Mouse (Mus musculus) forebrain, postnatal 0 days (tissue): Measurements from ENCODE around the gene Rab5if. TPM values are rescaled to one million over a fixed set of nuclear protein-coding genes. Genes with fewer than 3 reads are reported as not detected.
A peak's percentile ranks its signal among the peaks of the same experiment; 100 is the strongest.
"Not testable (repeated sequence)": the region's sequence is repeated elsewhere in the genome, so short reads cannot be mapped to it uniquely, and the experiment has no call there.

Source experiments
- ATAC-seq: fragments of 200-750 bp; cut with Nextera tagmentation; 2 replicates; pipeline ENCODE4 v1.8.0; 2017; ENCODE audit warnings: mild to moderate bottlenecking, moderate library complexity
- DNase-seq: peaks from one replicate; pipeline ENCODE4 v3.0.0-alpha.2; 2015
- H3K27ac ChIP-seq: fragments of 300-500 bp; sonication (generic); 2 replicates; pipeline ENCODE4 v1.5.1; 2014; ENCODE audit warnings: low read depth, mild to moderate bottlenecking, antibody characterized with exemption, low read length, moderate library complexity, mixed read lengths
- H3K27me3 ChIP-seq: fragments of 300-500 bp; sonication (generic); 2 replicates; pipeline ENCODE4 v1.6.1; 2014; ENCODE audit warnings: mild to moderate bottlenecking, low read length, mixed read lengths; ENCODE audit not compliant: insufficient read depth
- H3K36me3 ChIP-seq: fragments of 300-500 bp; sonication (generic); 2 replicates; pipeline ENCODE4 v1.6.1; 2014; ENCODE audit warnings: mild to moderate bottlenecking, moderate library complexity; ENCODE audit not compliant: insufficient read depth
- H3K4me1 ChIP-seq: fragments of 300-500 bp; sonication (generic); 2 replicates; pipeline ENCODE4 v1.6.1; 2014; ENCODE audit warnings: antibody characterized with exemption; ENCODE audit not compliant: insufficient read depth
- H3K4me2 ChIP-seq: fragments of 300-500 bp; sonication (generic); 2 replicates; pipeline ENCODE4 v1.6.1; 2014; ENCODE audit warnings: low read depth, mild to moderate bottlenecking, moderate library complexity
- H3K4me3 ChIP-seq: fragments of 300-500 bp; sonication (generic); 2 replicates; pipeline ENCODE4 v1.5.1; 2014; ENCODE audit warnings: low read depth, low read length, mixed read lengths
- H3K9ac ChIP-seq: fragments of 300-500 bp; sonication (generic); 2 replicates; pipeline ENCODE4 v1.6.1; 2014; ENCODE audit warnings: mild to moderate bottlenecking
- H3K9me3 ChIP-seq: fragments of 300-500 bp; sonication (generic); 2 replicates; pipeline ENCODE4 v1.6.1; 2016; ENCODE audit warnings: low read length
- CTCF ChIP-seq: sonication (generic); IDR thresholded peaks from 2 replicates; pipeline ENCODE4 v1.5.1; 2016; ENCODE audit warnings: antibody characterized with exemption, control low read depth, low read depth
- WGBS: fragments of 180-500 bp; shearing (Covaris S2); extraction: QIAGEN DNeasy Blood & Tissue Kit; methylation state at CpG from one replicate; pipeline ENCODE4 v1.1.7; 2014; 5-methylcytosine and 5-hydroxymethylcytosine counted together
- polyA plus RNA-seq: library from polyadenylated mRNA; unstranded; fragments of >200 nt; fragmentation: Nextera tagmentation; extraction: Ambion mirVana; gene quantifications from 2 replicates; pipeline ENCODE4 v1.2.1, GENCODE M21; 2015
- total RNA-seq: library from RNA; depleted of rRNA; stranded (reverse); fragments of >200 nt; gene quantifications from 2 replicates; pipeline ENCODE4 v1.2.3, GENCODE M21; 2014

Gene Rab5if
- total and polyA plus RNA-seq, 2 experiments from 2014 or later = 123 to 154 TPM

DNA sequence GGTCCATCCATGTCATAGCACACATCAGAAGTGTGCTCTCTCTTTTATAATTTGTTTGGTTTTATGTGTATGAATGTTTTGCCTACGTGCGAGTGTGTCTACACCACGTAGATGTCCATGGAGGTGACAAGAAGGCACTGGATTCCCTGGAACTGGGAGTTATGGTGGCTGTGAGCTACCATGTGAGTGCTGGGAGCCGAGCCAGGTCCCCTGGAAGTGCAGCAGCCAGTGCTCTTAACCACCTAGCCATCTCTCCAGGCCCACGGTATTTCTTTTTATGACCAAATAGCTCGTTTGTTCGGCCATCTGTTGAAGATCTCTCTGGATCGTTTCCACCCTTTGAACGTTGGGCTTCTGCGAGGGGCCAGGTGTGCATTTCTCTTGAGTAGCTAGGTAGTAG, 19.6 kb upstream of the Rab5if start:
- Histone ChIP-seq H3K4me3 (no peak overlapping the region), H3K9me3 (no peaks in the 10 kb centered on the region), H3K36me3 (no peaks in the 10 kb centered on the region), H3K27me3 (no peaks in the 10 kb centered on the region), H3K27ac (no peak overlapping the region), H3K4me2 (no peak overlapping the region), H3K4me1 (no peaks in the 10 kb centered on the region), H3K9ac (no peak overlapping the region)
- DNase-seq = no peak
- WGBS = 48% methylated on average over 10 of the region's 10 CpGs
- no peak for TF ChIP-seq CTCF
- ATAC-seq = no peak

DNA sequence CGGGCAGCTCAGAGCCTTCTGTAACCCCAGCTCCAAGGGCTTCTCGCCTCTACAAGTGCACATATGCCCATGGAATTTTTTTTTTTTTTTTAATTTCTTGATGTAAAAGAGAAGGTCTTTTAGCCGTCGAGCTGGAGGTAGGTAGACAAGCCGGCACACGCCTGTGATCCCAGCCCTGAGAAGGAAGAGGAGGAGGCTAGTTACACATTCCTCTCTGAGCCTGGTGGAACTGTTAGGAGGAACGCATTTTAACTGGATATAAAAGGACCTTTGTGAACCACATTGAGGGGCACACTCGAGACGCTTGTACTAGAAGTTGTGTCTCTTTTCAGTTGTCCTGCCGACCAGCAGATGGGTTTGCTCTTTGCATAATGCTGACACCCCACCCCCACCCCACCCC, 18.2 kb upstream of the Rab5if start:
- no peak for TF ChIP-seq CTCF
- Histone ChIP-seq H3K4me1 (no peaks in the 10 kb centered on the region), H3K9ac (no peak overlapping the region), H3K36me3 (no peaks in the 10 kb centered on the region), H3K4me3 (no peak overlapping the region), H3K9me3 (no peaks in the 10 kb centered on the region), H3K27ac (no peak overlapping the region), H3K27me3 (no peaks in the 10 kb centered on the region), H3K4me2 (no peak overlapping the region)
- WGBS = 31% methylated on average over 10 of the region's 10 CpGs
- ATAC-seq (no peak), DNase-seq (no peak)

DNA sequence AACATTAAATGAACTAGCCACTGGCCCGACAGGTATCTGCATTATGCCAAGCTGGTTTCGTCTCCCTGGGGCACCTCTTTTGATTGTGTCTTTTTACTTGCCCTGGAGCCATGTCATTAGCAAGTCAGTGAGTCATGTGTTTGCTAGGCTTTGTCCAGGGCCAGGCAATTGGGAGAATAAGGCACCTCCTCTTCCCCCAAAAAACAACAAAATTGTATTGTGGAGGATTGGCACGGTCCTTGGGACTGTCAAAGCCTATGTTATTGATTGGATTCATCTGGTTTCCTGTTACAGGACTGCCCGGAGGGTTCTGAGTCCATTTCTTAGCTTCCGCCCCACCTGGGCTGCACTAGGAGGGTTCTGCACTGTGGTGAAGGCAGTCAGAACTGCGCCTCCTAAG, 15.3 kb upstream of the Rab5if start:
- Histone ChIP-seq H3K4me1 (no peaks in the 10 kb centered on the region), H3K9ac (no peak overlapping the region), H3K27me3 (no peaks in the 10 kb centered on the region), H3K9me3 (no peaks in the 10 kb centered on the region), H3K36me3 (no peaks in the 10 kb centered on the region; the same call in 1 of the 2 replicates), H3K27ac (no peak overlapping the region), H3K4me2 (no peak overlapping the region), H3K4me3 (no peak overlapping the region)
- TF ChIP-seq CTCF = no peak
- no peak for DNase-seq
- WGBS = 50% methylated on average over 6 of the region's 6 CpGs
- ATAC-seq = no peak

DNA sequence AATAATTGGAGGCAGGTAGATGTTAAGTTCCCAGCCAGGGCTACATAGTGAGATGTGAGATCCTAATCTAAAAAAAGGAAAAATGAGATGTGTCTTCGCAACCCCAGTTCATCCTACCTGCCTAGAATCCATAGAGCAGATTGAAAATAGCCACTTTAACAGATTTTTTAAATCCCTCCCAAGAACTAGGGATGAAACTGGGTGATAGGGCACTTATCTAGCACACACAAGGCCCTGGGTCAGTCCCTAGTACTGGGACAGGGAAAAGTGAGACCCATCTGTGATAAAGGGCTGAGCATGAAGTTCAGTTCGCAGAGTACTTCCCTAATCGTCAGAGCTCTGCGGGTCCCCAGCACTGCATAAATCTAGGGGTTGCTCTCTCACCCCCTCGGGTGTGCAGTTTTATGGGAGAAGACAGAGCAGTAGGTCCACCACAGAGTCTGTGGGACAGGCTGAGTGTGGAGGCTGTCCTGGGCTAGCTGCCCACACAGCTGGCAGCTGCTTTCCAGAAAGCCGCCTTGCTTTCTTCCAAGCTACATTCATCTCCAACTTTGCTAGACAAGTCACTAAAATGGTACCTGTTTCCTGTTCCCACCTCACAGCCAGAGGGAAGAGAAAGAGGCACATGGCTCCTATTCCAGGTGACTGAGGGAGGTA, 14.3 kb upstream of the Rab5if start:
- H3K9me3 ChIP-seq = no peaks in the 10 kb centered on the region
- no peak for DNase-seq
- no peak for TF ChIP-seq CTCF
- no peak for ATAC-seq
- no peaks in the 10 kb centered on the region for H3K27me3 ChIP-seq
- no peak overlapping the region for H3K27ac ChIP-seq
- H3K4me1 ChIP-seq = no peaks in the 10 kb centered on the region
- no peak overlapping the region for H3K4me3 ChIP-seq
- H3K36me3 ChIP-seq = no peaks in the 10 kb centered on the region; the same call in 1 of the 2 replicates
- WGBS = 81% methylated on average over 6 of the region's 6 CpGs
- no peak overlapping the region for H3K9ac ChIP-seq
- H3K4me2 ChIP-seq = no peak overlapping the region

- H3K36me3 ChIP-seq = no peaks in the 10 kb centered on the region; the same call in 1 of the 2 replicates
- WGBS = 91% methylated on average over 5 of the region's 5 CpGs
- no peaks in the 10 kb centered on the region for H3K27me3 ChIP-seq
- H3K27ac ChIP-seq = no peak overlapping the region
- H3K9me3 ChIP-seq = no peaks in the 10 kb centered on the region
- H3K4me3 ChIP-seq = no peak overlapping the region
- H3K9ac ChIP-seq = no peak overlapping the region
- DNase-seq = no peak
- TF ChIP-seq CTCF = no peak
- no peaks in the 10 kb centered on the region for H3K4me1 ChIP-seq
- ATAC-seq = no peak
- no peak overlapping the region for H3K4me2 ChIP-seq
Measured at GRCm38 (mm10) chr2:156850505-156850904, 12.4 kb upstream of the Rab5if start.

- not testable (repeated sequence) for H3K27ac ChIP-seq, H3K4me1 ChIP-seq
Measured at GRCm38 (mm10) chr2:156853584-156853983, 9.3 kb upstream of the Rab5if start.

DNA sequence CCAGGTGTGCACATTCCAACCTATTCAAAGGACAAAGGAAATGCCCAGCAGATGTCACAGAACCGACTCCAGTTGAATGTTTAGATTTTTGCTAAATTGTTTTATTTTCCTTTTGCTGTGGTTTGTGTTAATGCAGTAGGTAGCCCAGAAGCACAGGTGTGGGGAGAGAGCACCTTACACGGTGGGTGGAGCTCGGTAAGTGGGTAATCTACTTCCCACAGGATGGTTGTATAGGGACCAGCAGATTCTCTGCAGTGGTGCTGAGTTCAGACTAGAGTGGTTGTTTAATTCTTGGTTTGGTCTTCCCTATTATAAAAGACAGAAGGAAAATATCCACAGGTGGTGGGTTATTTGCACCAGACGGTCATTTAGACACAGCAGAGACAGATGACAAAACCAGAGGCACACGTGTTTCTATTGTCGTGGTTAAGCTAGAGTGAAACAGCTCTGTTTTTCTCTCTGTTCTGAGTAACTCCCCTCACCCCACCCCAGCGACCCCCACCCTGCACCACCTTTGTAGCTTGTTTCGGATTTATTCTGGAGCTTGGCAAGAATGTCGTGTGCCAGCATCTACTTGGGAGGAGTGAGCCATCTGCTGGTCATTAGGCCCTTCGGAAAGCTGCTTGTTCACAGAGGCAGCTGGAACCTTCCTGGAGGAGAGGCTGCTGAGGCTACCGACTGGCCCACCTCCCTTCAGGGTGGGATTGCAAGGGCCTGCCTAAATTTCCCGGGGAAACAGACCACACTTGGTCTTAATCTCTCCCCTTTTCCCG, 8.7 kb upstream of the Rab5if start:
- TF ChIP-seq CTCF = peak; percentile 64
- 0 out of 2 replicates have a peak overlapping the region, but pooled peaks have one; percentile 29 for H3K27ac ChIP-seq
- not testable (repeated sequence) for H3K9ac ChIP-seq, H3K4me2 ChIP-seq, H3K36me3 ChIP-seq, H3K4me3 ChIP-seq, H3K9me3 ChIP-seq, H3K4me1 ChIP-seq, H3K27me3 ChIP-seq
- WGBS = 34% methylated on average over 13 of the region's 13 CpGs
- ATAC-seq (peak; percentile 67), DNase-seq (peak; percentile 74)

More at GRCm38 (mm10) chr2:156853584-156853983, 9.3 kb upstream of the Rab5if start:
- peak; percentile 47; the same call in 1 of the 2 replicates for ATAC-seq
- 43% methylated on average over 8 of the region's 13 CpGs for WGBS
- H3K9me3 ChIP-seq, H3K9ac ChIP-seq, H3K4me3 ChIP-seq, H3K4me2 ChIP-seq, H3K36me3 ChIP-seq, DNase-seq, H3K27me3 ChIP-seq: not testable (repeated sequence)
